Mouse (Mus musculus) embryonic facial prominence, embryonic 15.5 days (tissue): Measurements from ENCODE around the gene Cspg4. TPM values are rescaled to one million over a fixed set of nuclear protein-coding genes. Genes with fewer than 3 reads are reported as not detected.
"Not testable (repeated sequence)": the region's sequence is repeated elsewhere in the genome, so short reads cannot be mapped to it uniquely, and the experiment has no call there.

Experiments
- ATAC-seq: fragments of 200-750 bp; cut with Nextera tagmentation; 2 replicates; pipeline ENCODE4 v1.8.0; 2017; ENCODE audit warnings: low read depth, moderate TSS enrichment; ENCODE audit not compliant: insufficient number of reproducible peaks, low FRiP score, low TSS enrichment
- H3K27ac ChIP-seq: fragments of 300-500 bp; sonication (generic); replicated peaks from 2 replicates; pipeline ENCODE4 v1.5.1; 2015; ENCODE audit warnings: mild to moderate bottlenecking, inconsistent platforms
- H3K27me3 ChIP-seq: fragments of 300-500 bp; sonication (generic); 2 replicates; pipeline ENCODE4 v1.6.1; 2015; ENCODE audit warnings: inconsistent platforms
- H3K36me3 ChIP-seq: fragments of 300-500 bp; sonication (generic); 2 replicates; pipeline ENCODE4 v1.6.1; 2015; ENCODE audit warnings: mild to moderate bottlenecking, inconsistent platforms
- H3K4me1 ChIP-seq: fragments of 300-500 bp; sonication (generic); 2 replicates; pipeline ENCODE4 v1.6.1; 2015; ENCODE audit warnings: inconsistent platforms
- H3K4me2 ChIP-seq: fragments of 300-500 bp; sonication (generic); replicated peaks from 2 replicates; pipeline ENCODE4 v1.6.1; 2015; ENCODE audit warnings: mild to moderate bottlenecking, inconsistent platforms
- H3K4me3 ChIP-seq: fragments of 300-500 bp; sonication (generic); replicated peaks from 2 replicates; pipeline ENCODE4 v1.5.1; 2015; ENCODE audit warnings: mild to moderate bottlenecking, inconsistent platforms
- H3K9ac ChIP-seq: fragments of 300-500 bp; sonication (generic); 2 replicates; pipeline ENCODE4 v1.6.1; 2015; ENCODE audit warnings: inconsistent platforms
- H3K9me3 ChIP-seq: fragments of 300-500 bp; sonication (generic); replicated peaks from 2 replicates; pipeline ENCODE4 v1.6.1; 2016; ENCODE audit warnings: inconsistent platforms
- WGBS: fragments of 180-500 bp; shearing (Covaris S2); methylation state at CpG from one replicate; pipeline ENCODE4 v1.1.7; 2015; 5-methylcytosine and 5-hydroxymethylcytosine counted together
- polyA plus RNA-seq: library from polyadenylated mRNA; unstranded; fragments of >200 nt; fragmentation: Nextera tagmentation; extraction: Ambion mirVana; gene quantifications from 2 replicates; pipeline ENCODE4 v1.2.1, GENCODE M21; 2015

Gene Cspg4
- polyA plus RNA-seq, 1 experiment from 2014 or later = 31.2 TPM

GRCm38 (mm10) chr9:56926387-56926786 lies 61.6 kb downstream of the Cspg4 start:
- H3K9me3 ChIP-seq = no peaks in the 10 kb centered on the region
- 0 out of 2 replicates have a peak overlapping the region, but pooled peaks have one; percentile 44 for H3K27ac ChIP-seq
- H3K36me3 ChIP-seq = peaks cover 10% of the 10 kb centered on the region
- 87% methylated on average over 10 of the region's 10 CpGs for WGBS
- ATAC-seq = no peak
- peak overlapping the region; percentile 80; the same call in 1 of the 2 replicates for H3K9ac ChIP-seq
- peak overlapping the region; percentile 76 for H3K4me3 ChIP-seq
- no peaks in the 10 kb centered on the region for H3K27me3 ChIP-seq
- H3K4me2 ChIP-seq = peak overlapping the region; percentile 84
- peaks cover 55% of the 10 kb centered on the region for H3K4me1 ChIP-seq

DNA sequence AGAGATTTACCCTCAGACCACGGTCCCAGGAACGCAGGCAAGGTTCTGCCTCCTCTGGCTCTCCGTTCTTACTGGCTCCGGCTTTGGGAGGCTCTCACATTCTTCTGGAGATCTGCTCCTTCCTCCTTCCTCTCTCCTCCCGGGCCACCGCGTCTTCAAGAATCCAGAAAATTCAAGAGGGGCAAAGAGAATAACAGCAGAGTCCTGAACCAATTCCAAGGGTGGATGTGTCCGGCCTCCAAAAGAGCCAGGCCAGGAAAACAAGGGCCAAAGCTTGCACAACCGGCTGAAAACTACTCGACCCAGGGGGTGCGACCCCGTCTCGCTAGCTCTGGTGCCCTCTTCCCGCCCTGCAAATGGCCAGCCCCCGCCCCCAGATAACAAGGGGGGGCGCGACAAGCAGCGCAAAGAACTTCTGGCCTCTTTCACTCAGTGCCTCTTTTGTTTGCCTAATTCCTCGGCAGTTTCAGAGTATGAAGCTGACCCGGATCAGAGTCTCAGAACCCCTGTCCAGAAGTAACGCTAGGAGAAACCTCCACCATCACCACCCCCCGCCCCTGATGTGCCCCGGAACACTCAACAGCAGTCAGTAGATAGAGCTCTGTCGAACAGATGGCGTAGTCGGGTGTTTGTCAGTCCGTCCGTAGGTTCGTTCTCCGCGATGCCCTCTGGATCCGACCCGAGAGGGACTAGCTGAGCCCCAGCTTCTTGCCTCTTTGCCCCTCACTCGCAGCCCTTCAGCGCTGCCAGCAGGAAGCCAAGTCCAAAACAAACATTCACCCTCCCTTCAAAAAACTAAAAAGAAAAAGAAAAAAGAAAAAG lies 62.6 kb downstream of the Cspg4 start:
- WGBS = under 1% methylated on average over 35 of the region's 35 CpGs
- Histone ChIP-seq H3K4me3 (peak overlapping the region; percentile 76), H3K36me3 (no peaks in the 10 kb centered on the region; the same call in 1 of the 2 replicates), H3K27me3 (no peaks in the 10 kb centered on the region), H3K4me2 (peak overlapping the region; percentile 84), H3K9ac (peak overlapping the region; percentile 80), H3K27ac (peak overlapping the region; percentile 98), H3K9me3 (no peaks in the 10 kb centered on the region), H3K4me1 (peaks cover 55% of the 10 kb centered on the region)
- peak; percentile 19; the same call in 1 of the 2 replicates for ATAC-seq

GRCm38 (mm10) chr9:56928041-56928811 lies 63.4 kb downstream of the Cspg4 start, which contains the start of gene Snx33:
Gene Snx33 (minus strand): TSS chr9:56928371.
- Histone ChIP-seq H3K9me3 (no peaks in the 10 kb centered on the region), H3K27ac (peak within 1 kb of the TSS; percentile 98), H3K4me3 (peak within 1 kb of the TSS; percentile 76), H3K27me3 (no peaks in the 10 kb centered on the region), H3K36me3 (no peaks in the 10 kb centered on the region), H3K9ac (peak within 1 kb of the TSS; percentile 80), H3K4me1 (peaks cover 48% of the 10 kb centered on the region), H3K4me2 (peak within 1 kb of the TSS; percentile 84)
- peak; percentile 86 for ATAC-seq
- 0% methylated on average over 49 of the region's 50 CpGs for WGBS

- H3K9me3 ChIP-seq = no peaks in the 10 kb centered on the region
- H3K9ac ChIP-seq = no peak overlapping the region
- H3K27me3 ChIP-seq = no peaks in the 10 kb centered on the region
- H3K4me1 ChIP-seq = peaks cover 35% of the 10 kb centered on the region
- no peak overlapping the region for H3K4me3 ChIP-seq
- no peaks in the 10 kb centered on the region for H3K36me3 ChIP-seq
- WGBS = 57% methylated on average over 4 of the region's 4 CpGs
- ATAC-seq = no peak
- H3K4me2 ChIP-seq = no peak overlapping the region
- H3K27ac ChIP-seq = no peak overlapping the region
Observed at GRCm38 (mm10) chr9:56929496-56929895, 64.7 kb downstream of the Cspg4 start.

DNA sequence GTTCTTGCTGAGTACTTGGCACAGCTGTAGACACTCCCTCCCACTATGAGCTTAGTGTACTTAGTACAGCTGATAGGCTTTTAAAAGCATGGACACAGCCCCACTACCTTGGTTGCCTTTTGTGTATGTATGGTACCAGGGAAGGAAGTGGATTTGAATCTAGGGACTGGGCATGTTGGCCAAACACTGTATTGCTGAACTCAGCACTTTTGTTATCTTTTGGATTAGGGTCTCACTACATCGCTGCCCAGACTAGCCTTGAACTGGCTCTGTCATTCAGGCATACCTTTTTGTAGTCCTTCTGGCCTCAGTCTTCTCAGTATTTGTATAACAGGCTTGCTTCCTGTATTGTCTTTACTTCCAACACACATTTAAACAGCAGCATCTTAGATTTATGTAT lies 65.7 kb downstream of the Cspg4 start:
- Histone ChIP-seq H3K9ac (no peak overlapping the region), H3K4me2 (no peak overlapping the region), H3K27me3 (no peaks in the 10 kb centered on the region), H3K27ac (no peak overlapping the region), H3K4me1 (peaks cover 25% of the 10 kb centered on the region), H3K36me3 (no peaks in the 10 kb centered on the region), H3K4me3 (no peak overlapping the region), H3K9me3 (no peaks in the 10 kb centered on the region)
- 80% methylated on average over 1 of the region's 1 CpGs for WGBS
- ATAC-seq = no peak

DNA sequence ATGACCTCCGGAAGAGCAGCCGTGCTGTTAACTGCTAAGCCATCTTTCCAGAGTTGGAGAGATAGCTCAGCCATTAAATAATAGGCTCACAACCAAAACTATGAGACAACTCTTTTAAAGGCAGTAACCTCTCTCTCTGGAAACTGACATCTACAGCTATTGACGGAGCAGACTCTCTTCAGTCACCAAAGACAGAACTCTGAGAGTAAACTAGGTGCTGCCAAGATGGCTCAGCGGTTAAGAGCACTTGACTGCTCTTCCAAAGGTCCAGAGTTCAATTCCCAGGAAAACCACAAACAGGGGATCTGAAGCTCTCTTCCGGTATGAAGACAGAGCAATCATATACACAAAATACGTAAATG lies 72.0 kb downstream of the Cspg4 start:
- Histone ChIP-seq H3K9ac (no peak overlapping the region), H3K36me3 (no peaks in the 10 kb centered on the region), H3K4me1 (peaks cover 9% of the 10 kb centered on the region), H3K4me3 (peak overlapping the region; percentile 86), H3K27ac (peak overlapping the region; percentile 94; the same call in 1 of the 2 replicates), H3K4me2 (peak overlapping the region; percentile 75), H3K9me3 (no peaks in the 10 kb centered on the region), H3K27me3 (no peaks in the 10 kb centered on the region)
- WGBS = 19% methylated on average over 6 of the region's 6 CpGs
- ATAC-seq = no peak

DNA sequence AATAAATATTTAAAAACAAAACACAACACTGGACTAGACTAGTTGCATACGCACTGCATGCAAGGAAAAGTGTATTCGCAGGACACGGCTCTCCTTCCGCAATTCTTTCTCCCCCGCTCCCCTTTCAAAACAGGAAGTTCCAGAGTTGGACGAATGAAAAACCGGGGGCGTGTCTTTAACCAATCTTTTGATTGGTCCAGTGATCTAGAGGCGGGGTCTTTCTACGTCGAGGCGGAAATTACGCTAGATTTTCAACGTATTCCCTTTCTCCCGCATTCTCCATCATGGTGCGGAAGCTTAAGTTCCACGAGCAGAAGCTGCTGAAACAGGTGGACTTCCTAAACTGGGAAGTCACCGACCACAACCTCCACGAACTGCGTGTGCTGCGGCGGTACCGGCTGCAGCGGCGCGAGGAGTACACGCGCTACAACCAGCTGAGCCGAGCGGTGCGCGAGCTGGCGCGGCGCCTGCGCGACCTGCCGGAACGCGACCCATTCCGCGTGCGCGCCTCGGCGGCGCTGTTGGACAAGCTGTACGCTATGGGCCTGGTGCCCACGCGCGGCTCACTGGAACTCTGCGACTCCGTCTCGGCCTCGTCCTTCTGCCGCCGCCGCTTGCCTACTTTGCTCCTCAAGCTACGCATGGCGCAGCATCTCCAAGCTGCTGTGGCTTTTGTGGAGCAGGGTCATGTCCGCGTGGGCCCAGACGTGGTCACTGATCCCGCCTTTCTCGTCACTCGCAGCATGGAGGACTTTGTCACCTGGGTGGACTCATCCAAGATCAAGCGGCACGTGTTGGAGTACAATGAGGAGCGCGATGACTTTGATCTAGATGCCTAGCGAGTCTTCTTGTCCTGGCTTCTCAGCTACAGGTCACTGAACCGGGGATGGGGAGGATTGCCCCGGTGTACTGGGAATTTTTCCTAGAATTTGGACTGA lies 72.7 kb downstream of the Cspg4 start, which contains the start of gene Imp3:
Imp3 (plus strand) TSS at position 253 of the 938 bp plus-strand sequence.
- H3K4me3 ChIP-seq = peak within 1 kb of the TSS; percentile 86
- peak within 1 kb of the TSS; percentile 75 for H3K4me2 ChIP-seq
- H3K27ac ChIP-seq = peak within 1 kb of the TSS; percentile 94
- peak; percentile 92 for ATAC-seq
- H3K9me3 ChIP-seq = no peaks in the 10 kb centered on the region
- peaks cover 9% of the 10 kb centered on the region for H3K4me1 ChIP-seq
- H3K27me3 ChIP-seq = no peaks in the 10 kb centered on the region
- H3K36me3 ChIP-seq = no peaks in the 10 kb centered on the region
- H3K9ac ChIP-seq = peak within 1 kb of the TSS; percentile 79
- WGBS = under 1% methylated on average over 73 of the region's 73 CpGs

GRCm38 (mm10) chr9:56938374-56938773 lies 73.5 kb downstream of the Cspg4 start:
- H3K4me2 ChIP-seq = peak overlapping the region; percentile 75
- H3K4me3 ChIP-seq = peak overlapping the region; percentile 86
- H3K27me3 ChIP-seq = no peaks in the 10 kb centered on the region
- H3K9me3 ChIP-seq = no peaks in the 10 kb centered on the region
- WGBS = 1% methylated on average over 7 of the region's 7 CpGs
- ATAC-seq = no peak
- H3K9ac ChIP-seq = peak overlapping the region; percentile 79; the same call in 1 of the 2 replicates
- H3K36me3 ChIP-seq = no peaks in the 10 kb centered on the region
- H3K27ac ChIP-seq = peak overlapping the region; percentile 94
- peaks cover 9% of the 10 kb centered on the region for H3K4me1 ChIP-seq

GRCm38 (mm10) chr9:56947481-56947880 lies 82.6 kb downstream of the Cspg4 start:
- H3K36me3 ChIP-seq, H3K27ac ChIP-seq, ATAC-seq, H3K9ac ChIP-seq, H3K9me3 ChIP-seq, H3K4me3 ChIP-seq, H3K4me2 ChIP-seq, H3K27me3 ChIP-seq: not testable (repeated sequence)
- WGBS = 25% methylated on average over 3 of the region's 3 CpGs
- peaks cover 11% of the 10 kb centered on the region for H3K4me1 ChIP-seq

- not testable (repeated sequence) for H3K9ac ChIP-seq, H3K36me3 ChIP-seq, H3K4me3 ChIP-seq, H3K27ac ChIP-seq, ATAC-seq, H3K4me2 ChIP-seq, H3K9me3 ChIP-seq, H3K27me3 ChIP-seq
- peaks cover 11% of the 10 kb centered on the region for H3K4me1 ChIP-seq
- WGBS = 80% methylated on average over 5 of the region's 5 CpGs
Observed at GRCm38 (mm10) chr9:56948699-56949098, 83.9 kb downstream of the Cspg4 start.
